Mouse (Mus musculus): ENCODE data around the gene Fgfr2.
"Not testable (repeated sequence)": the region's sequence is repeated elsewhere in the genome, so short reads cannot be mapped to it uniquely, and the experiment has no call there.

Gene Fgfr2

GRCm38 (mm10) chr7:131478403-131478802 lies 1644.7 kb downstream of the Fgfr2 start:
- no peak for DNase-seq (ENCODE audit: low read depth, low spot score)

DNA sequence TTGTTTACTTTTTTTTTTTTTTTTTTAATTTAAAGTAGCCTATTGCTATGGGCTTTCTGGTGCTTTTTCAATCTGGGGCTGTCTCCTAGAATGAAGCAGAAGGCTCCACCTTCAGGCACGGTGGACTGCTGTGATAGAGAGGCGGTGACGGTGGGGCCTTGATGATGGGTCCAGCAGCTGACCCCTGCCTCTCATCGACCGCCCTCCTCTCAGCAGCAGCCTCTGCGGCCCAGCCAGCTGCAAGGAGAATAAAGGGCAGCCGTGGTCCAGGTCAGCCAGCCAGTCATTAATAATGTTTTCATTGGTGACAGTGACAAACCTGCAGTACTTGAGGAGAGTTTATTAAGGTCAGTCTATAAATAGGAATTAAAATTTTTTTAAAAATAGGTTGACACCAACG lies 1646.0 kb downstream of the Fgfr2 start:
- DNase-seq (ENCODE audit: low read depth, low spot score) = no peak

- no peak for DNase-seq (ENCODE audit: low read depth, low spot score)
Observed at GRCm38 (mm10) chr7:131471551-131471950, 1651.6 kb downstream of the Fgfr2 start.

GRCm38 (mm10) chr7:131469506-131469905 lies 1653.6 kb downstream of the Fgfr2 start:
- no peak for DNase-seq (ENCODE audit: low read depth, low spot score)

- no peak for DNase-seq (ENCODE audit: low read depth, low spot score)
Observed at GRCm38 (mm10) chr7:131467312-131467711, 1655.8 kb downstream of the Fgfr2 start.

- DNase-seq (ENCODE audit: low read depth, low spot score) = no peak
Observed at GRCm38 (mm10) chr7:131465735-131466134, 1657.4 kb downstream of the Fgfr2 start.

- DNase-seq (ENCODE audit: low read depth, low spot score) = peak; percentile 26
Observed at GRCm38 (mm10) chr7:131465117-131465601, 1658.0 kb downstream of the Fgfr2 start.

DNA sequence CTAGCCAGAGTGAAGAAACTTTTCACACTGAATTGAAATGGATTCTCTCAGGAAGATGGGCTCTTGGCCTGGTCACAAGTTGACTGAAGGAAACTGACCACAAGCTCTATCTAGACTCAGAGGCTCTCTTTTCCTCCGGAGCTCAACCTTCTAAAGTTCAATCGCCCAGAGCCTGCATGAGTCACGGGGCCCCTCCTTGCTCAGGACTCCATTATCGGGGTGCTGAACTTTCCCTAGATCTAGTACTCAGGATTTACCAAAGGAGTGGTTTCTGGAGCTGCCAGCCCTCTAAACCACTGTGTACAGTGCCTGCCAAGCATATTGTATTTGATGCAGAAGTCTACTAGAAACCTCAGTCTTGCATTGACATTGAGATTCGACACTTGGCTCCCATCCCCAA lies 1666.4 kb downstream of the Fgfr2 start:
- DNase-seq (ENCODE audit: low read depth, low spot score) = no peak

- DNase-seq (ENCODE audit: low read depth, low spot score) = no peak
Observed at GRCm38 (mm10) chr7:131437051-131437450, 1686.1 kb downstream of the Fgfr2 start.

DNA sequence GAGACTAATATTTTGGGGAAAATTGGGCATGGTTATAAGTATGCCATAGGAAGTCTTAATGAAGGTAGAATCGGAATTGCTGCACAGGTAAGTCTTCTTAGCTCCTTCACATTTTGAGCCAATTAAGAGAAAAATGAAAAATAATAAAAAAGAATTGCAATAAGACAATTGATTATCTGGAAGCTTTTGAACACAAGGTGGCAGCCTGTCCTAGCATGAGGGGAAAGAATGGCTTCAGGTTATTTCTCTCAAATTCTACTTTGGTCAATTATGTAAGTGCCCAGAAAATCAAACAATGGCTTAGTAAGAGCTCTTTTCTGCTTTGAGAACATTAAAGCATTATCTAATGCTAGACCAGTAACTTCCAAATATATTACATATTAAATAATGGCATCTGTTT lies 1688.9 kb downstream of the Fgfr2 start:
- no peak for DNase-seq (ENCODE audit: low read depth, low spot score)

- peak; percentile 37 for DNase-seq (ENCODE audit: low read depth, low spot score)
Observed at GRCm38 (mm10) chr7:131432244-131432643, 1690.9 kb downstream of the Fgfr2 start.

GRCm38 (mm10) chr7:131427331-131427730 lies 1695.8 kb downstream of the Fgfr2 start:
- no peak for DNase-seq (ENCODE audit: low read depth, low spot score)

GRCm38 (mm10) chr7:131424912-131425311 lies 1698.2 kb downstream of the Fgfr2 start:
- no peak for DNase-seq (ENCODE audit: low read depth, low spot score)

DNA sequence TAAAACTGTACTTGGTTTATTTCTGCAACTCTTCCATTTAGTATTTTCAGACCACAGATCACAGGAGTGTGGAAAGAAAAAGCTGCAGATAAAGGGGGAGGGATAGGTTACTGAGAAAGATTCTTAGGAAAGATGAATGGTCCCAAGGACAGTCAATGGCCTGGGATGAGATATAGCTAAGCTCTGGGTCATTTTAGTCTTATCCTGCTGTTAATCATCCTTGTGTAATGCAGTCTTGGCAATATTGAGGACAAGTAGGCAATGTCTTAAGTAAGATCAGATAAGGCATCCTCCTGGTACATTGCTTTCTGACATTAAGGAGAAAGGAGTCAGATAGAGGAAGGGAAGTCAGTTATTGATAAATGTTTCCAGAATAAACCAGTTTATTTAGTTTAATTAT lies 1705.5 kb downstream of the Fgfr2 start:
- DNase-seq (ENCODE audit: low read depth, low spot score) = no peak

DNA sequence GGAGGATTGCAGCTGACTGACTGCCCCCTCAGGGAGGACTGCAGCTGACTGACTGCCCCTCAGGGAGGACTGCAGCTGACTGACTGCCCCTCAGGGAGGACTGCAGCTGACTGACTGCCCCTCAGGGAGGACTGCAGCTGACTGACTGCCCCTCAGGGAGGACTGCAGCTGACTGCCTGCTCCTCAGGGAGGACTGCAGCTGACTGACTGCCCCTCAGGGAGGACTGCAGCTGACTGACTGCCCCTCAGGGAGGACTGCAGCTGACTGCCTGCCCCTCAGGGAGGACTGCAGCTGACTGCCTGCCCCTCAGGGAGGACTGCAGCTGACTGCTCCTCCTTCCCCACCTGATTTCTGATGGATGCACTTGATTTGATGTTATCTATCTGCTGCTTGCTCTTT lies 1706.4 kb downstream of the Fgfr2 start:
- DNase-seq (ENCODE audit: low read depth, low spot score) = not testable (repeated sequence)

DNA sequence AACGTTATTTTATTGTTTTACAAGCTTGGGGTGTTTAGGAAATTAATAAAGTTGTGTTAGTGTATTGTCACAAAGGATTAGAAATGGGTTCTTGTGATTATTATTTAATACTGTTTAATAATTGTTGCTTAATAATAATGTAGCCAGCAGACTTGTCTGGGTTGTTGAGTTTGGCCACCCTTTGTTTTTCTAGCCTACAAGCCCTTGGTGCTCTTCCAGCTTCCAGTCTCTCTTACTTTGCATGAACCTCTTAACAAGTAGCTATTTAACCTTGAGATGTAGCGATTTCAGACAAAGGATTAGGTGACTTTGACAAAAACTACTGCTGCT lies 1711.2 kb downstream of the Fgfr2 start:
- no peak for DNase-seq (ENCODE audit: low read depth, low spot score)

GRCm38 (mm10) chr7:131411221-131411940 lies 1711.8 kb downstream of the Fgfr2 start:
- no peak for DNase-seq (ENCODE audit: low read depth, low spot score)

DNA sequence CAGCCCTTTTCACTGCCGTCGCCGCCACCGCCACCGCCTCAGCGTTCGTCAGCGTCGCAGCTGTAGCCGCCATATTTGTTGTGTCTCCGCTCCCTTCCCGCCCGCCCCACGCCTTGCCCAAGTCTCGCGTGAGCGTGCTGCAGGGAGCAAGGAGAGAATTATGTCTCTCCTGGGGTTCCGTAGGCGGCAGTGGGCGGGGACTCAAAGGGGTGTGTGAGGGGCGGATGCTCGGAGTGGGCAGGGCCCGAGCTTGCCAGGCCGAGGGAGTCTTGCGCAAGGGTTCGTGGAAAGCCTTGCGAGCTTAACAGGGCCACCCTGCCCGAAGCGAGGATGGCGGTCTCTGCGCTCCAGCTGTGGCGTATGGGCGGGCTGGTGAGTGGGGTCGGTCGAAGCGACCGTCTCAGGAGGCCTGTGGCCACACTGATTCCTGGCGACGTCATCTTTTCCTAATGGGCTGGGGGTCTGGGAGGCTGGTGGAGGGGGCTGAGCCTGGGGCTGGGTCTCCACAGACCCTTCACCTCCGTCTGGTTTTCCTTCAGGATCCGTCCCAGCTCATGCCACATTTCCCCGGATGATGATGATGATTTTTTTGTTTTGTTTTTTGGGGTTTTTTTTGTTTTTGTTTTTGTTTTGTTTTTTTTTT lies 1712.6 kb downstream of the Fgfr2 start, which contains the start of the genes Ikzf5 and Acadsb:
Gene Ikzf5 (minus strand): TSS at position 106 of the 643 bp plus-strand sequence.
Gene Acadsb (plus strand): TSS at position 186 of the 643 bp plus-strand sequence.
- peak; percentile 95 for DNase-seq (ENCODE audit: low read depth, low spot score)

DNA sequence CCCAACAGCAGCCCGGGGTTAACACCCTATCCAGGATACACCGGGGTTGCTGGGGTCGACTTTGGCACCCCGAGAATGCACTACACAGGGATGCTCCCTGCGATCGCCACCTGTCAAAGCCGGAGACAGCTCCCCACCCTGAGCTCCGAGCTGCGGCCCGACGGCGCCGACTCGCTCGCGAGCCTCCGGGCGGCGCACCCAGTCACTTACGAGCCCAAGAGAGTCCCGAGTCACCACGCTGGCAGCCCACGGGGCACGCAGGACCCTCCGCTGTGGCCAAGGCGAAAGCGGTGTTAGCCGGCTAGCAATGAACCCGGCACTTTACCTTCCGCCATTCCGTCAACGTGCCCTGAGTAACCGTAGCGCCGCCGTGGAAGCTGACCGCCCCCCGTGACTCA lies 1713.2 kb downstream of the Fgfr2 start:
- DNase-seq (ENCODE audit: low read depth, low spot score) = no peak

DNA sequence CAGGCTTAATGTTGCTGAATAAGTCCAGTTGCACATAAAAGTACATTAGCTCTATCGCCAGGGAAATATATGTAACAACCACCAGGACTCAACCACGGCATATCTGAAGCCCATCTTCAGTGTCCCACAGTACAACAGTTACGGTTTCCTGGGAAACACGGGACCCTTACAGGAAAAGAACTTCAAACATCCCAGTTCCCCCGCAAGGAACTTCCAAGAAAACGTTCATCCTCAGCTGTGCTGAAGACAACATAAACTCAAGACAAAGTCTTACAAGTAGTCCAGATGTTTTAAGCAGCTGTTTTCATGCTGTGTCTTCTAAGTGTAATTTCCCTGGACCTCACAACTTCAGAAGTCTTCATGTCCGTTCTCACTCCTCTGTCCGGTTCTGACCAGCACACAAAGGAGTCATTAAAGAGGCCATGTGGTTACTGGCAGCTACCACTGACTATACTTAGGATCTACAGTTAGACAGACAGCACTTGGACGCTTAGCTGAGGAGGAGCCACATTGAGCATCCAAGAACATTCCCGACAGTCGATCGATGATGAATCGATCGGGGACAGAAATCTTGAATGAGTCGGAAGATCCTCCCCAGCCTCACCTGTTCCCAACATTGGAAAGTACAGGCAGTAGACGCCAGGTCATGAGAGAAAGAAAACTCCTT lies 1713.7 kb downstream of the Fgfr2 start:
- no peak for DNase-seq (ENCODE audit: low read depth, low spot score)

DNA sequence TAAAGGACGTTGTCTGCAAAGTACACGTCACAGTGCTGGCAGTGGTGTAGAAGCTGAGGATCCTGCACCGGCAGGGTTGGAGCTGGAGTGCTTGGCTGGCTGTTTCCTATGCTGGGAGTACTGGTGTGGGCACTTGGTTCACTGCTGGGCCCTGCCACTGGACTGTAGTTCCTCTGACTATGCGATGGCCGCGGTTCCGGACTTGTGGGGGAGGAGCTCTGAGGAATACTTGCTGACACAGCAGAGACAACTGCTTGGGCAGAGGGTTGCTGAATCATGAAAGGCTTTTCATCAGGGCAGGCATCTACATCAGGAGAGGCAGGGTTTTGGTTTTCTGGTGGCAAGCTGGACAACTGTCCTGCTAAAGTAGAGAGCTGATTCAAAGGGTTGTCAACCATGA lies 1731.4 kb downstream of the Fgfr2 start:
- DNase-seq (ENCODE audit: low read depth, low spot score) = not testable (repeated sequence)

DNA sequence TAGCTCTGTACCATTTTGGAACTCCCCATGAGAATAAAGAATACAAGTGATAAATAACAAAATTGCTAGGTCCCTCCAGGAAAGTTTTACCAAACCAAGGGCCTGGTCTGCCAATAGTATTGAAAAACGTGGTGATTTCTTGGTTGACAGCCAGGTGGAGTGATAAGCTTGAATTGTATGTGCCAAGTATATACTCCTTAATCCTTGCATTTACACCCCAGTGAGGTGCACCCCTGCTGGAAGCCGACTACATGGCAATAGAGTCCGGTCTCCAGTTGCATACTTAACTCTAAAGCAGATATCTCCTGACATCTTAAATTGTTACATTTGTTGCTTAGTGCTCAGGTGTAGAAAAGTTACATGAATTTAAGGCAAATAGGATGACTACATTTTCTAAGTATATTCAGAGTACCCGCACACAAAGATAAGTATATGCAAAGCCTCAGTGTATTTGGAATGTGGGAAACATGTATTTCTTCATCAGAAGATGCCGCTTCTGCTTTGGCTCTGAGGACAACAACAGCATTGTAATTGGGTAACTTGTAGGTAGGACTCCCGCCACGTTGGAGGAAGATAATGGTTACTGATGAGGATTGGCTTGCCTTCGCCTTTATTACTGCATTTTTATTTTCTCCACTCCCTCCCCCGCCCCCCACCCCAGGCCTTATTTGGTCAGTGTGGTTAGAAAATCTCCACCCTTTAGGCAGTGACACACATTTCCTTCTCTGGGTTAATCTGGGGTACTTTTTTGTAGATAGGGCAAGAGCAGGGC lies 1751.1 kb downstream of the Fgfr2 start:
- no peak for DNase-seq (ENCODE audit: low read depth, low spot score)
